Mouse (Mus musculus) cerebellum, postnatal 10 days (tissue): ENCODE measurements at regions not wholly inside any gene's neighbourhood (a gene's known extent, or its start where the extent isn't known, plus 50 kb on each side); places are given as distances from the start of the nearest gene placed in this dataset.
"Not testable (repeated sequence)": the region's sequence is repeated elsewhere in the genome, so short reads cannot be mapped to it uniquely, and the experiment has no call there.

ENCODE experiments used
- DNase-seq, 2 experiments: peaks; one replicate each; pipeline ENCODE4 v3.0.0; 2021; ENCODE audit warnings: mixed read lengths in 2 of 2

DNA sequence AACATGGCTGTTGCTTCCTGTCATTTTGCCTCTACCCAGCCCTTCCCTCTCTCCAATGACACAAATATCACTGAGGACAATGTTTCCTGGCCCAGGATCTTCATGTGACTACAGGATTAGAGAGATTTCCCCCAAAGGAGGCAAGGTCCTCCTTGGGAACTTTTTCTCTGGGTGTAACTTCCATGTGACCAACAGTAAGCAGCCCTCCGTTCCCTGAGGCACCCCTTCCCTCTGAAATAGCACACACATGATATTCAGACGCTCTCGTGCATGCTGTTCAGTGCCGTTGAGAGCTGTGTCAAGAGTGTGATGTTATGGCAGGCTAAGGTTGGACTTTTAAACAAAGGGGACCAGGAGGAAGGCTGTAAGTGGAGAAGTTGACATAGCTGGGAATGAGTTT, 169.2 kb upstream of the Otx2 start:
- no peak for DNase-seq

GRCm38 (mm10) chr14:48841278-48841677, 167.7 kb upstream of the Otx2 start:
- DNase-seq: no peak

GRCm38 (mm10) chr14:48837181-48837580, 163.6 kb upstream of the Otx2 start:
- no peak for DNase-seq

DNA sequence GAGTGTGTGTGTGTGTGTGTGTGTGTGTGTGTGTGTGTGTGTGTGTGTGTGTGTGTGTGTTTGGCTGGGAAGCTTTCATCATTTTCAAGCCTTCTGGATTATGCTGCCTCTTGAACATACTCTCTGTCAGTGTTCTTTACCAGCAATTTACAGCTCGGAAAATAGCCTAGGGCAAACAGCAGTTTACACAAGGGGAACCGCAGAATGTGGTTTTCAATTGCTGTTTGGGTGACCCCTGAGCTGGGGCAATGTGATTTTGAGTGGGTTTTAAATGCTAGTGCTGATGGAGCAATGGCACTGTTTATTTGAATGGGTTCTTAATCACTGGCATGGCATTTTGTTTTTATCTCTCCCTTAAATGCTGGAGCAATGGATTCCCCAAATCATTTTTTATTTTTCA, 162.5 kb upstream of the Otx2 start:
- no peak for DNase-seq

- no peak for DNase-seq
Measured at GRCm38 (mm10) chr14:48834416-48834815, 160.8 kb upstream of the Otx2 start.

DNA sequence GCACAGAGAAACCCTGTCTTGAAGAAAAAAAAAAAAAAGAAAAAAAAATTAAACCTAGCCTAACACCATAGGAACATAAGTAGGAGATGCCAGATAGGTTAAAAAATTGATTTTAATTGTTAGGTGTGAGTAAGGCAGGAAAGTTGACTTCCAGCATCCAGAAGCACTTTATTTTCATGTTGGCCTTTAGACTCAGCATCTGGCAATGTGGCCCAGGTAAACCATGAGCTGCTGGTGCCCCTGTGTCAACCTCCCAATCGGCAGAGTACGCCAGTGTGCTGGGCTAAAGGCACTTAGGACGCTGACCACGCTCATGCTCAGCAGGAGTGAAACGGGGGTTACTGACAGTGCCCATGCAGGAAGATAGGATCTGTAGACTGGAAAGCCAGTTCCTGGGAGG, 152.8 kb upstream of the Otx2 start:
- no peak for DNase-seq

GRCm38 (mm10) chr14:48824375-48824774, 150.8 kb upstream of the Otx2 start:
- no peak for DNase-seq

DNA sequence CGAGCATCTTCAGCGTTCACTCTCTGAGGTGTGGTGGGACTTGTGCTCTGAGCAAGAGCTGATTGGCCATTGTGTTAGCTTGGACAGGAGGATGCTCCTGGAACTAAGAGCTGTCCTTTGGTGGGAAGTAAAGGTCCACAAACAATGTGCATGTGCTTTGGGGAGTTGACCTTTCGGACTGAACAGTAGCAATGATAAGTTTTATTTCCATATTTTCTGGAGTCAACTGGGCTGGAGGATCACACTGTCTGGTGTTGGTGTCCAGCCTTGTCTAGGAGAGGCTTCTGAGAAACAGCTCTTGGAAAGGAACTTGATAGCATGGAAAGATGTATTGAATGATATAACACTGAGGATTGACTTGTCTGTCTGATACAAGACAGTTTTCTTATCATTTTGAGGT, 142.3 kb upstream of the Otx2 start:
- no peak for DNase-seq

- DNase-seq: peak; percentile 57 to 58
Measured at GRCm38 (mm10) chr14:48815231-48815728, 141.7 kb upstream of the Otx2 start.

DNA sequence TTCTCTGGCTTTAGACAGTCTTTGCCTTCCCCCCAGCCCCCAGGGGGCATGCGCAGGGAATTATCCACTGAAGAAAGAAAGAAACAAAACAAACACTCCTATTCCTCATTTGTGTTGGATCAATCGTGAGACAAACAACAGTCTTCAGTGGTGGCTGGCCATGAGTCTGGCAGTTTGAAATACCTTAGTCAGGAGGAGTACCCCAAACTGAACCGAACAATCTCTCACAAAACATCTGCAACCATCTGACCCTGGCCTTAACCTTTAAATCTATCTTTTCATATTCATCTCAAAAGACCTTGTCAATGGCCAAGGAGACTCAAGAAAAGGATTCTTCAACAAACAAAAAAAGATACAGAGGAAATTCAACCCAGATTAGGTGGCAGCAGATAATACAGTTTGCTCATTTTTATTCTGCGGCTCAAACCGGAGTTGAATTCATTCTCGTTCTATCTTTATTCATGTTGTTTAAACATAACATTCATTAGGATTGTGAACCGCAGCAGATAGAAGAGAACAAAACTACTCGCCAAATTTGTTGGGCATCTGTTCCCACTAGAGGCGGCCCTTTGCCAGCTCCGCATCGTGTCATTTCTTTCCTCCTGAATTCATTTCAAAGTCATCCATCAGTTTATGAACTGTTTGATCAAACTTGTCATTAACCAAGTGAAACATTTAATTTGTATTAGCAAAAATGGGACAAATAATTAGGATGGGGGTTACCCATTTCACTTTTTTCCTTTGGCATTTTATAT, 139.3 kb upstream of the Otx2 start:
- peak; percentile 71 to 73 for DNase-seq

DNA sequence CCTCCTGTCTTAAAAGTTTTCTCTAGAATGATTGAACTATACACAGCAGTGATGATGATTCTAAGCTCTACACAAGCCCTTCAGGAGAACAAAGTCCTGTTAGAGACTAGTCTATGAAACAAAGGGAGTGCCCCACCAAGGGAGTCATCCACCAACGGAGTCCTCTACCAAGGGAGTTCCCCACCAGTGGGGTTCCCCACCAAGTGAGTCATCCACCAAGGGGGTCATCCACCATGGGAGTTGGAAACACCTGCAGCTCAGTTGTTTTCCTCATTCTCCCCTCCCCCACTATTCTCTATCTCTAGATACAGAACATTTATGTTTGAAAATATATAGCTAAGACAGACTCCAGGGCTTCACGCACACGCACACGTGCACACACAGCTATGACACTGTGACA, 130.5 kb upstream of the Otx2 start:
- DNase-seq: no peak

DNA sequence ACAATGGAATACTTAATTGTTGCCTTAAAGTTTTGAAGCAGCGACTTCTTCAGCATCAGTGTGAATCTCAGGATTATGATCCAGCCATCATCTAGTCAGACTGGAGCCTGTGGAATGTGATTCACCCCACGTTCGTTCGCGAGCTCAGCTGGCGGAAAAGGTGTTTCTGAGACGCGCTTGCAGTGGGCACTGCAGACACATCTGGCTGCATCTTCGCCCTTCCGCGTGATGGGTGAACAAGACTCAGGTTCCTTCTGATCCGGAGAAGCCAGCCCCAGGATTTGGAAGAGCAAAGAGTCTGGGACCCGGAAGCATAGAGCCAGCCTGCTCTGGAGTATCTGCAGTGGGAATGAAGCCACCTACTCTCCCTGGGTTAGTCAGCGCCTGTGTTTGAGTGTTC, 127.7 kb upstream of the Otx2 start:
- no peak for DNase-seq

DNA sequence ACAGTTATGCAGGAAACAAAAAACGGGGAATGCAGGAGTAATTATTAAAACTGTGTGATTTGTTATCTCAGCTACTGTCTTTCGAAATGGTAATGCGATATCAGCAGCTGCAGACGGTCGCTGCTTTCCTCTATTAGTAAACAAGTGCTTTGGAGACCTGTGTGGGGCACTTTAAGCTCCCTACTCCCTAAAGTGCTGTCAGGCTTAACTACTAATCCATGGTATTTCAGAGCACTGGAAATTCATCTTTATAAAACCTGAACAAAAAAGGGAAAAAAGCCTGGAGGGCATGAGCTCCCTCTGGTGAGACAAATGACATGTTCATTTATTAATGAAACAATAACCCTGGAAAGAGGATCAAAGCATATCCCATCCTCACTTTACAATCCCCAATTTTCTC, 127.2 kb upstream of the Otx2 start:
- no peak for DNase-seq

- no peak for DNase-seq
Measured at GRCm38 (mm10) chr14:48800100-48800449, 126.5 kb upstream of the Otx2 start.

DNA sequence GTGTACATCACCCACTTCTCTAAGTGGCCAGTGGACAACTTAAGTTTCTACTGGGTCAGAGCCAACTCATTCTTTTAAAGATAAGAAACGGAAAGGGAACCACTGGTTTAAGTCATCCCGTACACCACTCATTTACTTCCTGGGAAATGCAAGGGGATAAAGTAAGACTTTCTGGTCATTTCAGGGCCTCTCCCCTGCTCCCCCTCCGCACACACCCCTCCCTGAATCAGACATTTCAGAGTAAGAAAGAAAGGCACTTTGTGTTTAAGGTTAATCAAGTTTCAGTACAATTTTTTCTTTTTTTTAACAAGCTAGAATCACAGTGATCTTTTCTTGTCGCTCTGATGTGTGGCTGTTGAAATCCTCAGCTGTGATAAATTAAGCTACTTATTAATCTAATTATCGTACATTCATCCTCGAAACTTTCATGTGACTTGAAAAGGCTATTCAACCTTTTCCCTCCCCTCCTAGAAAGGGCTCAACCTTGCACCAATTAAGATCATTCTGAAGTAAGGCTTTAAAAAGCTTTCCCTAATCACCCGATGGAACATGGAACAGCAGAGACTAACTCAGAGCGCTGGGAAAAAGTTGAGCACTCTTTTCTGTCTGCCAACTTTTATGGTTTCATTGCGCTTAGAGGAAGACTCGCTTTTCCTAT, 126.0 kb upstream of the Otx2 start:
- DNase-seq: no peak

DNA sequence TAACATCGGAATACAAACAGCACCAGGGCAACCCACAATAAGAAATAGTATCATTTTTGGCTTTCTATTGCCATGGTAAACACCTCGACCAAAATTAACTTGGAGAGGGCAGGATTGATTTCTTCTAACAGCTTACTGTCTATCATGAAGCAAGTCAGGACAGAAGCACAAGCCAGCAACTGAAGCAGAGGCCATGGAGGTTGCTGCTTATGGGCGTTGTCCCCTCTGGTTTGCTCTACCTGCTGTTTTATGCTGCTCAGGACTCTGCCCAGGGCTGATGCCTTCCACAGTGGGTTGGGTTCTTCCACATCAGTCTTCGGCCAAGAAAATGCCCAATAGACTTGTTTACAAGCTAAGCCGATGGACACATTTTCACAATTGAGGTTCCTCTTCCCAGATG, 117.9 kb upstream of the Otx2 start:
- no peak for DNase-seq

- DNase-seq: no peak
Measured at GRCm38 (mm10) chr14:48779327-48779726, 105.7 kb upstream of the Otx2 start.

DNA sequence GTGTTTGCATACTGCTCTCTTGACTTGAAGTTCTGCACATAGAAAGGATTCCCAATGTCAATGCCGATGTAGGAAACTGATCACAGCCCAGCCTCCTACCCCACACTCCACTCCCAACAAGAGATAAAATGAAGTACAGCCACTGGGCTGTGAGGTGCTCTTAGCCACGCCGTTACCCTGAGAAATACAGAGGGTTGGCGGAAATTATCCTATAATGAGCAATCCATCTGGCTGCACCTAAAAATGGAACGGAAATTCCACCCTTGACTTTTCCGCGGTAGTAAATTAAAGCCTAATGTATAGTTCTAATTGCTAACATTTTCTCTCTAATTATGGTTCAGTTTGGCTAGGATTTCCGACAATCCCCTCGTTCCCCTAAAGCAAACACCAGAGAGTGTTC, 97.2 kb upstream of the Otx2 start:
- DNase-seq: no peak

DNA sequence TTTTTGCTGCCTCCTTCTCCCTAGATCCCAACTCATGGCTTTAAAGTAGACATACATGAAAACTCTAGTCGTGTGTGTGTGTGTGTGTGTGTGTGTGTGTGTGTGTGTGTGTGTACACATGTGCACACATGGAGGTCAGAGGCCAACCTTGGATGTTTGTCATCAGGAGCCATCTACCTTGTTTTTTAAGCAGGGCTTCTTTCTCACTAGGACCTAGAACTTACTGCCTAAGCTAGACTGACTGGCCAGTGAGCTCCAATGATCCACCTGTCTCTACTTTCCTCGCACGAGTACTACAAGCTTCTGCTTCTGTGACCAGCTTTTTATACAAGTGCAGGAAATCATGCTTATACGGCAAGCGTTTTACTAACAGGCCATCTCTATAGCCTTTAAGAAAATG, 89.1 kb upstream of the Otx2 start:
- no peak for DNase-seq

GRCm38 (mm10) chr14:48761002-48761648, 87.5 kb upstream of the Otx2 start:
- DNase-seq: no peak

GRCm38 (mm10) chr14:48755096-48755495, 81.5 kb upstream of the Otx2 start:
- not testable (repeated sequence) for DNase-seq

DNA sequence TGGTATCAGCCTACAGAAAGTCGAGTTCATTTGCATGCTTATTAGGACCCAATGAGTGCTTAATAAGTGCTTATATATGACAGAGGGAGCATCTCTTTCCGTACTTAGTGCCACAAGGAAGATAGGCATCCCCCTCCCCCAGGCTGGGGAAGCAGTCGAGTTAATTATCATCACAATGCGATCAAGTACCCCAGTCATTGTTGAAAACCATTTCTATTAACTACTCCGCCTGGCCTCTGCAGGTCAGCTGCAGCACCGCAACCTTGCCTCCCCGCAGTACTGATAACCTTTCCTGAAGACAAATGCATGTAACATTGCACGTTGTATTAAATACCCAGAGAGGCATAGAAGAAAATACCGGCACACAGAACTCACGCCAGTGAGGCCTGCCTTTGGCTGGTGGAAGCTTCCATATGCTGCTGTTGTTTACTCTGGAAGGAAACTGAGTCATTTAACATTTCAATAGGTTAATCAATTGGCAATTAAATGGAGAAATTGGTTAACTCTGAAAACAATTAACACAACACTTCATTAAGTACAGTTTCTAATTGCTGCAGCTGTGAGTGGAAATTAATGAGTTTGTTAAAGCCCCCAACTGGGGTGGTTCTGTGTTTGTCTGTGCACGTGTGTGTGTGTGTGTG, 80.6 kb upstream of the Otx2 start:
- no peak for DNase-seq

DNA sequence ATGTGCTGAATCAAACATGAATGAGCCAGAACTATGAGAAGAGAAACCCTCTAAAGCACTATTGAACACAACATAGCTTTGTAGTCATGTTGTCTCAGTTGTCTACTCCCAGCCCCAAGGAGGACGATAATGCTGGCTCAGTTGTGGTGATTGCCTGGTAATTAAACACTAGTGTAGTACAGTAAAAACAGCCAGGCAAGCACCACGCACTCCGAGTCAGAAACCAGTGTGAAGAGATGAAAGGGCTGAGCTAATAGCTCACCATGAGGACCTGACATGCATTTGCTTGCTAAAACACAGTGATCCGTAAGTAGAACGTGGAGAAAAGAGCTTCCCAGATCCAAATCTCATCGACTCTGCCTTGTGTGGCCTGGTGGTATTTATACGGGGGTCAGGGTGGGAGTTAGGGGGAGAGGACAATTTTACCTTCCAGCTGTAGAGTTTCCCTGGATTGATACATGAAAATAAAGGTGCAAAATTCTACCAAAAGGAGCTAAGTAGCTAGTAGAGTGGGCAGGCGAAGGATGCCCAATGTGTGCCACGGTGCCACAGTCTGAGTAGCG, 80.0 kb upstream of the Otx2 start:
- DNase-seq: no peak
